Mouse (Mus musculus) heart, adult 18-20 months (tissue): ENCODE results near the gene Kcnq5. TPM values are rescaled to one million over a fixed set of nuclear protein-coding genes. Genes with fewer than 3 reads are reported as not detected.
"Not testable (repeated sequence)": the region's sequence is repeated elsewhere in the genome, so short reads cannot be mapped to it uniquely, and the experiment has no call there.

Experiments used
- DNase-seq, 2 experiments: peaks; one replicate each; pipeline ENCODE4 v3.0.0; 2021 to 2022; ENCODE audit warnings: mixed read lengths in 1 of 2
- total RNA-seq, 2 experiments: library from RNA; stranded (reverse); gene quantifications; 2 replicates each; pipeline ENCODE4 v1.2.3; 2021

The Kcnq5 gene
- total RNA-seq, 2 experiments from 2014 or later, result 2.0 to 4.0 TPM

DNA sequence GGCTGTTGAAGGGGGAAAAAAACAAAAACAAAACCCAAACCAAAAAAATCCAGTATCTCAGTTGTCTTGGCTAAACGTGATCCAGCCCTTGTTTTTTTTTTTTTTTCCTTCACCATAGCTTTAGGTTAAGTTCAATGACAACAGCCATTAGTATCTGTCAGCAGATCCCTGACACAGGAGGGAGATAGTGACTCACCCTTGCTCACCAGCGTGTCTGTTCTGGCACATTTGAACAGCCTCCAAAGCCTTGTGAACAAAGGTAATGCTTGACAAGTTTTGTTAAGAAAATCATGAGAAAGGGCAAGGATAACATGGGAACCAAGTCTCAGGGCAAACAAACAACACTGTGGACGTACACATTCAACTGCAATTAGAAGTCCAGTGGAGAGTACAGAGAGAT lies 123.2 kb downstream of the Kcnq5 start:
- no peak for DNase-seq

DNA sequence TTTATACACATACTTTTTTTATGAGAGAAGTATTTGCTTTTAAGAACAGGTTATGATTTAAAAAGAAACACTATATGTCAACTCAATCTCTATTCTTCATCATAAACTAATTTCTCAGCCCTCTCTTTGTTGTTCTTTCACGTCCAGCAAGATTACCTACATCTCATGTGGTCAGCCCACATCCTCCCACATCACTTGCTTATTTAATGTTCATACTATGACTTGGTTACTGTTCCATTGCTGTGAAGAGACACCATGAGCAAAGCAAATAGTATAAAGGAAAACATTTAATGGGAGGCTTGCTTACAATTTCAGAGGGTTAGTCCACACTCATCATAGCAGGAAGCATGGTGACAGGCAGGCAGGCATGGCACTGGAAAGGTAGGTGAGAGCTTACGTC lies 124.4 kb downstream of the Kcnq5 start:
- no peak for DNase-seq

DNA sequence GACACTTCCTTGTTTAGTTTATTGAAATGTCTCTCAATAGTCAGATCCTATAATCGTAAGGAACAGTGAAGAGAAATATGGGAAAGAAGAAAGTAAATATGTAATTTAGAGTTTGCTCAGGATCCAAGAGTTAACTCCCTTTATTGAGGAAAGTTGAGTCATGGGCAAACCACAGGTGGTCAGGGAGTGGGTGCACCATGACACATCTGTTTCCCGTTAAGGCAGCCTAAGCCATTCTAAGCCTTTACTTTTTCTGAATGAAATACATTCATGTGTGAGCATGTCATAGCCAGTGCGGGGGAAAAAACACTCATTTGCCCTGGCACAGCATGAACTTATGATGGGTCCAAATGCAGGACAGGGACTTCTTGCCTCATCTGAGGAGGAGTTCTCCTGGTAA lies 125.4 kb downstream of the Kcnq5 start:
- no peak for DNase-seq

DNA sequence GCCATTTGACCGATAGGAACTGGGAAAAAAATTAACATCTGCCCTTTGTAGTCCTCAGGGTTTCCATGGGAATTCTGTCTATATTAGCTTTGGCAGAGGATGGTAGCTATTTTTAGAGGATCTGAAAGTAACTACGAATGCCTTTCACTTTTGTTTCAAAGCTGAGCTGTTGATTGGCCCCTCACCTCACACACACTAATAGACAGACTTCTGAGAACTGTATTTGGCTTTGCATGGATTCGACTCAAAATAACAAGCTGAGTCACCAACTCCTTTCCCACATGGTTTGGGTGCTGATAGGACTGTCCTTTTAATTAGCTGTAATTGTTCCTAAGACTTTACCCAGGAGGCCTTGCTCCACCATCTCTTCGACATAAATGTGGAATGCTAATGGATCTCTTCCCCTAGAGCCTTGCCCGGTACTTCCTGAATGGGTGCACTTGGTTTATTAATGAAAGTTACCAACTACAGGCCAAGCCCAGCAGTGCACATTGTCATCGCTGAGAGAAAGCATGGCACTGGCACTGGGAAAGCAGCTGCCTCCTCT lies 131.8 kb downstream of the Kcnq5 start:
- DNase-seq, result peak; percentile 14 to 40

DNA sequence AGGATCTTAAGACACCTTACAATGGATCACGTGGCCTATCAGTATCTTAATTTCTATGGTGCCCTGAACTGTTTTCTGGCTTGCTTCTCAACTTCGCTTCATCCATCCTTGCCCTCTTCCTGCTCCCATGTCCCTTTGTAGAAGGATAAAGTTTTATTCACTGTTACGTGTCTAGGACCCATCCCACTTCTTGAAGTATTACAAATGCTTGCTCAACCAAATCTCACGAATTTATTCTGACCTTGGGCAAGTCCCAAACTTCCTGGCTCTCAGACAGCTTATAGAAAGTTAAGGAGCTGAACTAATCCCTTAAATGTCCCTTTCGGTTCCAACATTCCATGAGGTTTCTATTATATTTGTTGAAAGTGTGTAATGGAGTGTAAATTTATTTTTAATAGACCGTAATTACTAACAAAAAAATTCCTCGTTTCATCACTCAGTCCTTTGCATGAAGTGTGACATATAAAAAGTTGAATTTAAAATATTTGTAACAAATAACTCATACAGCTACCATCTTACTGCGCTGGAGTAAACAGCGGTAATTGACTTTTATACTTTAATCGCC lies 141.6 kb downstream of the Kcnq5 start:
- DNase-seq, result no peak

DNA sequence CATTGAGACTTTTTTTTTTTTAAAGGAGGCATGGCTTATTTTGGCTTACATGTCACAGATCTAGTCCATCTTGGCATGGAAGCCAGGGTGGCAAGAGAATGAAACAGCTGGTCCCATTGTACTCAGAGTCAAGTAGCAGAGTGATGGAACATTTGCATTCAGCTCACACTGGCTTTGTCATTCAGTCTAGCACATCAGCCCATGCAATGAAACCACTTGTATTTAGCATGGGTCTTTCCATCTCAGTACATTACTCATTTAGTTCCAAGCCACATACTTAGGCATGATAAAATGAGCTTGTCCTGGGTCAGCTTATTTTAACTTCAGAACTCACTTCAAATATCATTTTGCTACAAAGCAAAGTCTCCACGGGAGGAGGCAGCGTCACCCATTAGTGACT lies 156.7 kb downstream of the Kcnq5 start:
- DNase-seq, result no peak

DNA sequence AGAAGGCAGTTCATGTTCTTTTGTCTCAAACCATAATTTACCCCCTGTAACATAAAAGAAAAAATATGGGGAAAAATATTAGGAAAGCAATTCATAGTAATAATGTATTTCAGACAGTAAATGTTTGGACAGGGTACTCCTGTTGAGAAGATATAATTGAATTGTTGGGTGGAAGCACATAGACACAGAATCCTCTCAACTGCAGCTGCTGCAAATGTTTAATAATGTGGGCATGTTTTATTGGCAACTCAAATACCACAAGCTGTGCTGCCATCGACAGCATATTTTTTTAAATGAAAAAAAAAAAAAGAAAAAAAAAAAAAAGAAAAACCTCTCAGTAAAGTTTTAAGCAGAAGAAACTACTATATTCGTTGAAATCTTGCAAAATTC lies 157.3 kb downstream of the Kcnq5 start:
- DNase-seq, result no peak

DNA sequence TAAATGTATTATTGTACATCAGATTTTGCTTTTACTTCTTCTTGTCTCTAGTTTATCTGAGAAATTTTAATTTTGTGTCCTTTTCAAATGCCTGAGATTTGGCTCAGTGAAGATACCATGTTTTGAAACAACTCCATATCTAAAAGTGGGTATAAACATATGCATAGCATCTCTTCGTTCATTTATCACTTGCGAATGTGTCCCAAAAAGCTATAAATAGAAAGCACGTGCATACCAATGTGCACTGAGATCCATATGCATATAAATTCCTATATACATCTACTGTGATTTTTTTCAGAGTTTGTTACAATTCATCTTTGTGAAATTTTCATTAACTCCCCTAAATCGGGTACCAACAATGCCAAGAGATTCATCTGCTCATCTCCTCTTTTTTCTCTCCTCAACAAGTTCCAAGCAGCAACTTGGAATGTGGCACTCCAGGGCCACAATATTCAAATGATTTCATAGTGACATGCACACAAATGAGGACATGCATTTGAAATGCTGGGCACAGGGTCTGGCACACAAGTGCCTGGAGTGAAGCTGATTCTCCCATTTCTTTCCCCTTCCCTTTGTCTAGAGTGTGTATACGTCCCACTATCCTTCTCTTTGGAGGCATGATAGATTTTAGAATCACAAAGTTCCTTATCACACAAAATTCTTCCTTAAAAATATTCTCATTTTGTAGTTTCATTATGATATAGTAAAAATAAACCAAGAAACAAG lies 157.8 kb downstream of the Kcnq5 start:
- no peak for DNase-seq

DNA sequence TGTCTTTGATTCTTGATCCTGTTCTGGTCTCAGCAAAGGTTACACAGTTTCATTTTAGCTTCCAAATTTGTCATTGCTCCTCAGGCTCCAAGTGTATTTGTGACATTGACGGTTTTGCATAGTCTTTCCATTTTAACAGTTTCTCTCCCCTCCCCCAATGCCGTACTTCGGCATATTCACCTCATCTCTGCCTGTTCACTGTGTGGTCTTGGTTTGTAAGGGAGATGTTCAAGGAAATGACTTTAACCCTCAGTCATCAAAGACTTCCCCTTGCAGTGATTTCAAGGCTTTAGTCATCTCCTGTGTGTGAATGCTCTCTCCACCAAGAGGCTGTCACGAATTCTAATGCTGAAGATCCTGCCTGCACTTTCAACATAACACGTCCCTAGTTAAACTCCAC lies 181.0 kb downstream of the Kcnq5 start:
- no peak for DNase-seq

DNA sequence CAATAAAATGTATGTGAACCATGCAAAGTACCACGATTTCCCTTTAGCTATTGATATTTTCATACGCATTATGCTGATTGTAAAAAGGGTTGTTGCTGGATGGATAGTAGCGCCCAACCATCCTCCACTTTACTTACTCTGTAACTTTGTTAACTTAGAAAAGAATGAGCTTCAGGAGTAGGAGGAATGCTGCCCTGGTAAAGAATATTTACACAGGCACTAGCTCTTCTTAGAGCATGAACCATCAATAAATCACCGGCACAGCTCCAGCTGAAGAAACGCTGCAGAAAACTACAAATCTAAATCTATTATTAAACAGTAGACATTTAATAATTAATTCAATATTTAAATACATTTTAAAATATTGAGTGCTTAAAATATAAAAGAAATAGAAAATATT lies 184.2 kb downstream of the Kcnq5 start:
- DNase-seq, result no peak

DNA sequence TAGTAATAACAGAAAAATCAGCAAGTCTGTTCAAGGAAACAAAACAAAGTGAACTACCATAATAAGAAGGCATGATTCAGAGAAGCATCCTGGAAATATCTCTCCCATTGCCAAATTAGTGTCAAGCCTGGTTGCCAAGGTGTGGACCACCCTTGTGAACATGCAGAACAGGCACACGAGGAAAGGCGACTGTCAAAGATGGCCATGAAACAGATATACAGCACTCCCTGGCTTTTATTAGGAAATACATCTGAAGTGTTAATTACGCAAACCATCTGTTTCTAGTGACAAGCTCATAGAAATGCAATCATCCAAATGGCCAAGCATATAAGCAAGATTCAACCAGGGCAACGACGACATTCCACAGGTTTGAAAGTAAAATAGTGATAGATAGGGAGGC lies 187.8 kb downstream of the Kcnq5 start:
- DNase-seq, result no peak

DNA sequence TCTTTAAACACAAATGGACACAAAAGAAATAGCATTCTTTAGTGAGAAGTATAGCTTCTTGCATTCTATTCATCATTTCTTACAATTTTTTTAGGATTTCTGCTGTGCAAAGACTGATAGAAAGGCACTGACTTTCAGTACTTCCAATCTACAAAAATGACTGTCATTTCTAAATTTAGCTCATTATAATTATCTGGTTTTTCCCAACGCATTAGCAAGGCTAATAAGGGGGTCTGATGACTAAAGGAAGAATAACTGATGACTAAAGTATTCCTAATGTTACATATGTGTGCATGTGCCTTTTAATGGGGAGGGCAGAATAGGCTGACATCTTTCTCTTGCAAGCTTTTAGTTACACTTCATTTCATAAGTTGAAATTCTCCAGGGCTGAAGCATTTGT lies 191.2 kb downstream of the Kcnq5 start:
- DNase-seq, result no peak

DNA sequence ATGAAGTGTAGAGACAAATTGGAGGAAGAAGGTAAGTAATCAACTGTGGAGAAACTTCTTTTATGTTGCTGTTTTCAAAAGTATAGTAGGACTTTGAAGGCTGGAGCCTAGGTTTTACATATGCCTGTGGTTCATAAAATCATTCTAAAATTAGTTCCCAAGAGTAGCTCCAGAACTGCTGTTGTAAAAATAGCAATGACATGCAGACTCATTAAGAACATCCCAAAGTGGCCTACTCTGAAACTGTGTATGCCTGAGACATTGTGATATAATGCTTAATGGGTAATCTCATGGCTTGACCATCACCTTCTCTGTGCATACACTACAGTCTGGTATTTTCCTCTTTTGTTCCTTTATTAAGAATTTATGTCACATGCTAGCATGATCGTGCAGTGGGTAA lies 212.4 kb downstream of the Kcnq5 start:
- peak; percentile 11 to 12 for DNase-seq

DNA sequence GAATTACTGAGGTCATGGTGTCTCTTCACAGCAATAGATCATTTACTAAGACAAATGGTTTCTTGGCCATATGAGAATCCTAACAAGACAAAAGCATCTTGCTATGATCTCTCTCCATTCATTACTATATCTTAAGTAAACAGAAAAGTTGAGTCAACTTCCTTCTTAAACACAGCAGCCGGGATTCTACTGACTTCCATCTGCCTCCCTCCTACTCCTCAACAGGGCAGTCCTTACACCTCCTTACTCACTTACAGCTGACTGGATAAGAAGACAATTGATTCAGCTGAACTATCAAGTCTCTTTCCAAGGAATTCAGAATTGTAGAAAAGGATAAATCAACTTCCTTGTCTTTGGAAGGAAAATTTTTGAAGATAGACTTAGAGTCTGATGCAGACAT lies 232.6 kb downstream of the Kcnq5 start:
- no peak for DNase-seq

DNA sequence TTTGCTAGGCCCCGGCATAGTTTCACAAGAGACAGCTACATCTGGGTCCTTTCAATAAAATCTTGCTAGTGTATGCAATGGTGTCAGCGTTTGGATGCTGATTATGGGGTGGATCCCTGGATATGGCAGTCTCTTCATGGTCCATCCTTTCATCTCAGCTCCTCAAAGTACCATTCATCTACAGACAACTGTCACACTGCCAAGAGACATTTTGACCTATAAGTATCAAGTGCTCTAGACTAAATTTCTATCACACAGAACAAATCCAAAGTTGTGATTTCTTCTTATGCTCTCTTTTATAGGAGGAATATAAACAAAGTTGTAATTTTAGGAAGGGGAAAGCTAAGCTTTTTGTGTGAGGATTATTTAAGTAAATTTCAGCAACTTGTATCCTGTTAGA lies 238.5 kb downstream of the Kcnq5 start:
- DNase-seq, result not testable (repeated sequence)

DNA sequence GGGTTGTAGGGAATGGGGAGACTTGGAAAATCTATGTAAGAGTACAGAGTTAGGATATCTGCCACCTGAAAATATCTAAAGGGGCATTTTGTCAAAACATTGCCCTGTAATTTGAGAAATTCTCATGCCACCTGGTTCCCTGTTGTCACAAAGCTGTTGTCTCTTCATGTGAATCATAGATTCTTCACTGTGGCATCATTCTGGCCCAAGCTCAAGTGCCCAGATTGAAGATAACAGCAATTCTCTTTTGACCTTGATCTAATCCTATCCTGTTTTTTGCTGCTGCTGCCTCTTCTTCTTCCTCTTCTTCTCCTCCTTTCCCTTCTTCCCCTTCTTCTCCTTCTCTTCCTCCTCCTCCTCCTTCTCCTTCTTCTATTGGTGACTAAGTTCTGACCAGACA lies 240.5 kb downstream of the Kcnq5 start:
- no peak for DNase-seq

DNA sequence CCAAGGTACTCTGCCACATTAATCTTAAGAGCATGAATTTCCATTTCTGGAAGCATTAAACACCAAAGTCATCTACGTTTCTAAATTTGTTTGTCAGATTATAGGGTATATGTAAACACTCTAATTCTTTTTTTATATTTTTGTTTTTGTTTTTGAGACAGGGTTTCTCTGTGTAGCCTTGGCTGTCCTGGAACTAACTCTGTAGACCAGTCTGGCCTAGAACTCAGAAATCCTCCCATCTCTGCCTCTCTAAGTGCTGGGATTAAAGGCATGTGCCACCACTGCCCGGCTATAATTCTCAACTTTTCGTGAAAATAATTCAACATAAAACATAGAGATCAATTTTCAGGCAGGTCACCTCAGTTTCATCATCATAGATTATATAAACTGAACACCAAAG lies 246.9 kb downstream of the Kcnq5 start:
- DNase-seq, result no peak

DNA sequence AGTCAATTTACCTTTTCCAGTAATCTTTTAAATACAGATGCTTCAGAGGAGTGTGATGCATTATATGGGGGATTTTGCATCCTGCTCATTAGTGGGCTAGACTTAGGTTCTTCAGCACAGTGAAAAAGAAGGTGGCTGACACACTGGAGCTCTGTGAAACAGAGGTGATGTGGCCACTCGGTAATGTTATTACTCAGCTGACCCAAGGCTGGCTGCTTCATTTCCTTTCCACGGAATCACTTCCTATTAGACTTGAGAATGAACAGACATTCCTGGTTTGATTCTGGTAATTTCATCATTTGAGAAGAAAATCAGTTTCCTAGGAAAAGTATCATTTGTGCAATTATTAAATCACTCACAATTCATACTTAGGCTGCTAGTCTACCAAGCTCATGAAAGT lies 249.0 kb downstream of the Kcnq5 start:
- no peak for DNase-seq

DNA sequence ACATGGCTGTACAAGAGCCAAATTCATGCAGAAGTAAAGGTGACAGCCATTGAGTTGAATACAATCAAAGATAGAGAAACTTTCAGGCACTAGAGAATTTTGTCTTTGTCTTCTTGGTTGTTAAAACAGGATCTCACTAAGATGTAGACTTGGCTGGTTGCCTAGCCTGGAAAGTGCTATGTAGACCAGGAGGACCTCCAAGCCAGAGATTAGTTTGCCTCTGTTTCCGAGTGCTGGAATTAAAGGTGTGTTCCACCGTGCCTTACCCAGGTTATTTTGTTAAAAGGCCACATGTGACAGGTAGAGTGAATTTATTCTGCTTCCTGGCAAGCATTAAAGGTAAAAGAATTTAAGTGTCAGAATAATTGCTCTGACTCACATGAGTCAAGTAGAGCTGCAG lies 271.3 kb downstream of the Kcnq5 start:
- no peak for DNase-seq

DNA sequence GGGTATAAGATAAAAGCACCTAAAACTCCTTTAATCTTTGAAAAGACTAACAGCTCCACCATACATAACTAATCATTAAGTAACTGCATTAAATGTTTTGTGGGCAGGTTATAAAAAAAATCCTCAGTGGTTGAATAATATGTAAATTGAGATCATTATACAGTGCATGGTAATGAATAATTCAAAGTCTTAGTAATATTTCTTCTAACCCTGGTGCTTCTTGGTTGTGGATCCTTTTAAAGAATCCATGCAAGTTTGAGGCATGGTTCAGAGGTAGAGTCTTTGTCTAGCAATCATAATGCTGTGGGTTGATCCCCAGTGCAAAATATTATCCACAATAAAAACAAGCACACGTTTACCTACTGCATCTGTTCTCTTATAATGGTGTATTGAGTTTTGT lies 272.8 kb downstream of the Kcnq5 start:
- DNase-seq, result no peak

DNA sequence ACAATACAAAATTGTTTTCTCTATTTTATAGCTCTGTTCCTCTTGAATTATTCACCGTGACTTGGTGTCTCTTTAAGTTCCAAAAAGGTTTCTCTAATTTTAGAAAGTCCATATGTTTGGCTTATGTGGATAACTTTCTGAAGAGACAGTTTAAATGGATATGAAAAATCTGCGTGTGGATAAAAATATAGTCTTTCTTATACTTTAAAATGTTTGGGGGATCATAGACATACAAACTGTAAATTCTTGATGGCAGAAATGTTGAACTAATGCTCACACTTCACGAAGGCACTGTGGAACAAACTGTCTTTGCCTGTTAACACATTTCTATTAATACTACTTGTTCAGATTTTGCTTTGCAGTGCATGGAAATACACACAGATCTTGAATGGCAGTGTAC lies 277.3 kb downstream of the Kcnq5 start:
- DNase-seq, result no peak

DNA sequence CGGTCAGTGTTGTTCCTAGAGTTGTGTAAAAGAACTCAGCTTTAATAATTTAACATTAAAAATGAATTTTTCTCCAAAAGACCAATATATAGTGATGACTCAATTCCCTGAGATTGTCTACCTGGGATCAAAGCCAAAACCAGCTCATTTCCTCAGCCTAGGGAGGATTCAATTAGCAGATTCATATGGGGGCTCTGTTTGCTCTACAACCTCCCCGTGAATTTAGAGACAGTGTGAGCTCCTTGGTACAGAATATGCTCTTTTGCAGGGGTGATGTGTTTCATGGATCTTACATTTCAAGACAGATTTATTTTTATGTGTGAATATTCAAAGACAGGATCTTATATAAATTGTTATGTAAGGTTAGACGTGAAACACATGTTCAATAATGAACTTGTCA lies 284.9 kb downstream of the Kcnq5 start:
- no peak for DNase-seq

DNA sequence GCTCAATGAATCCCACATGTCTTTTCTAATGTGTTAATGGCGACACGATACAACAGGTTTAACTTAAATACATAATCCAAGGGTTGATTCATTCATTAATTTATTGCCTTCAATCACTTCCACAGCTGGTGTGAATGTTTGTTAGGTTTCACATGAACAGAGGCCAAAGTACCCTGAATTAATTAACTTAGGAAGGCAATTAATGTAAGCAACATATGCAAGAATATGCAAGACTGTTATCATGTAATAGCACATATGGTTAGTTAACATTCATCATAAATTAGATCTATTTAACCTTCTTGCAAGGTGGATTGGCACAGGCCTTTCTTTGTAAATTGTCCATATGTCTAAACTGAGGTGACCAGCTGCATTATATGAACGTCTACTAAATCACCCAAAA lies 300.9 kb downstream of the Kcnq5 start:
- no peak for DNase-seq

DNA sequence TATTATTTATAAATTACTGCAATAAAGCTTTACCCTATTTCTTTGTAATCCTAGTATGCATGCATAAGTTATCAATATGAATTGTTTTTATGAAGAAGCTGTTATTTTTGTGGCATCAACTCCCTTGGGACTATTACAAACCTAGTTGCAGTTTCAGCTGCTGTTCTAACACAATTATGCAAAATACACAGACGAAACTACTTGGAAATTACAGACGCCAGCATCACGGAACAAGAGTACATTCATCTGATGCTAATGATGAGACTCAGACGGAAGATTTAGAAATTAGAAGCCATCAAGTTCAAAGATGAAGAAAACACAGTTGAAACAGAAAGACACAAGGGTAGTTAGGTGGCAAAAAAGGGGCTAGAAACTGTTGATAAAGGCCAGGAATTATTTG lies 310.9 kb downstream of the Kcnq5 start:
- DNase-seq, result no peak
